Mouse (Mus musculus) gastrocnemius, postnatal 36 days (tissue): Measurements from ENCODE around the gene 9430038I01Rik. TPM values are rescaled to one million over a fixed set of nuclear protein-coding genes. Genes with fewer than 3 reads are reported as not detected.

Source experiments
- DNase-seq, 2 experiments: peaks; one replicate each; pipeline ENCODE4 v3.0.0; 2022
- intact Hi-C: fragments of 180-260 bp; cut with DNase I; formaldehyde crosslinking; loops from one replicate; pipeline ENCODE4 v1.15.1; 2025
- total RNA-seq, 2 experiments: library from RNA; stranded (reverse); gene quantifications; 2 replicates each; pipeline ENCODE4 v1.2.3; 2021

The 9430038I01Rik gene
- total RNA-seq, 2 experiments from 2014 or later = 4.1 to 4.8 TPM

DNA sequence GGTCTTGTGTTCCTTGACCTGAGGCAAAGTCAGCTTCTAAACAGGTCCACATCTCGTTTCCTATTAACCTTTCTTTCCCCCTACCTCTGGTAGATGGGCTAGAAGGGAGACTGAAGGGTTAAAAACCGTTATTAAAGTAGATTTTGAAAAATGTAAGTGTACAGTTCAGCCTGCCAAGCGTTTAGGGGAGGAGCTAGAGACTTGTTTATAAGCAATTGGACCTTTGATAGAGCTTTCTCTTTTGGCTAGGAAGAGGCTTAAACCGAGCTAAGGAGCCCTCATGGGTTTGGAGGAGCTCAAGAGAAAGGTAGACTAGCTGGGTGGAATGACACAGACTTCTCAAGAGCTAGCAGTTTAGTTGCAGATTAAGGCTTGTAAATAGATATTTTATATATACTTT lies 38.8 kb downstream of the 9430038I01Rik start:
- no peak for DNase-seq
- intact Hi-C loops = no loop called here

DNA sequence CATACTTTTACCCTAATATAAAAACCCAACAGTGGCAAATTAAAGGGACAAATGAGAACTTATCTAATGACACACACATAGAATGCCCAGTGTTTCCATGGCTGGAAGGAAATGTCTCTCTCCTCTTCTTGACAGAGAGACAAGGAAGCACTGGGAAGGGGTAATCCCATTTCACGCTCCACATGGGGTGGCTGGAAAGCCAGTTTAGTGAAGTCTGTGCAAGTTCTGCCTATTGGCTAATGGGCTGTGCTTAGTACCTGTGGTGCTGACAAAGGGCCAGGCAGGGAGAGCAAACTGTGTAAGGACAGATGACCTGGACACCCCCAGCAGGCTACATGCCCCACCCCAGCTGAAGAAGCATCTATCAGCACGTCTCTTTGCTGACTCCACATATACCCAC lies 40.4 kb downstream of the 9430038I01Rik start:
- intact Hi-C loops = no loop called here
- DNase-seq = no peak

DNA sequence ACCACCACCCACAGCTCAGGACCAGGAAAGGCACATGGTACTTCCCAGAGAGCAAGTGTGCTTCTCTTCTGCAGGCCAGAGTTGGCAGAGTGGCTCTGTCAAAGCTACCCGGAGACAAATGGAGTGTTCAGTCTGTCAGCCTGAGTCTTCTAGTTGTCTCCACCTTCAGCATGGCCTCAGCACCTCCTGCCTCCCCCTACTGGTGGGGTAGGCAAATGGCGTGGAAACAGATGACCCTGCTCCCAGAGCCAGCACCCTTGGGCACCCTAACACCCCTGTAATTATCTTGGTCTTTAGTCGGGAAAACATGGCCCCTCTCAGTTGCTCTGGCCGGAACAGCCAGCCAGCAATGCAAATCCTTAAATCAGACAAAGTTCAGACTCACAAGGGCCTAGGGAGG lies 43.8 kb downstream of the 9430038I01Rik start:
- intact Hi-C loops = no loop called here
- no peak for DNase-seq

DNA sequence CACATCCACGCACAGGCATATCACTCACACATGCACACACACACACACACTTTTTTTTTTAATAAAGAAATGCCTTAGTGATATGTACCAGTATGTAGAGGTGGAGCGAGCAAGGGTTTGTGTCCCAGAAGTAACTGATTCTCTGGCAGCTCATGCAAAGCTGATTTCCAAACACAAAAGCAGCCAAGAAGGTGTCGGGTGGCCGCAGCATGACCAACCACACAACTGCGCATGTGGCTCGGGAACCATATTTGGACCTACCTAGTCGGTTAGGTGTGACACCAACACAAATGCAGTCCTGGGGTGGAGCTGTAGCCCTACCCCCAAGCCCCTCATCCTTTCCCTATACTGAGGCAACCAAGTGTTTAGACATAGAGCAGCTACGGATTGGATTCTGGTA lies 45.5 kb downstream of the 9430038I01Rik start:
- no peak for DNase-seq
- intact Hi-C loops = no loop called here

DNA sequence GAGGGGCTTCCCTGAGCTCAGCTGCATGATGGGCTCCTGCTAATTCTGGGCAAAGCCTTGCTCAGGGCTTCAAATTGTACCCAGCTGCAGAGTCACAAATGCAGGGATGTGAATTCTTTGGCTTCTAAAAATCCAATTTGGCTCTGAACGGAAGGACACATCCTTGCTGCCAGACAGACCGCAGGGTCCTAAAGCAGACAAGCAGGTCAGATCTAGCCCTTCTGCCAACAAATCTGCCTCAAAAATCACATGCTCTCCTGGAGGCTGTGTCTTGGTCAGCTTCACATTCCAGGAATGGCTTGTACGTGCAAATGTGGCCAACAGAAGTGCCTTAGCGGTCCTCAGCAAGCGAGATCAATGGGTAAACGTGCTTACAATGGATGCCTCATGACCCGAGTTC lies 46.0 kb downstream of the 9430038I01Rik start:
- no peak for DNase-seq
- intact Hi-C loops = no loop called here

DNA sequence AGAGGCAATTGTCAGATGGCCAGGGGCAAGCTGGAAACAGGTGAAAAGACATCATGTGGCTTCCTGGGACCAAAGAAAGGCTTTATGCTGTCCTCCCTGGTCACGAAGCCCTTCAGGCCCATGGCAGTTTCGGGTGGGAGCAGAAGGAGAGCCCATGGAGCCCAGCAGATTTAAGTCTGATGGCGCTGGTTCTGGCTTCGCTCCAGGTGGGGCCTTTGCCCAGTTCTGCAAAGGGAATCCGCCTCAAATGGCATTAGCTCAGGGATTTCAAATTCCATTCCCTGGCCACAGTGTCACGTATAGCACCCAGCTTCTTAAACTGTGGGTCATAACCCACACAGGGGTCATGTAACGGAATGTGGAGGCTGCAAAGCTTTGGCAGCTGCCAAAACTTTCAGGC lies 63.7 kb downstream of the 9430038I01Rik start:
- intact Hi-C loops = no loop called here
- peak in 1 of 2 experiments; percentile 23 for DNase-seq

DNA sequence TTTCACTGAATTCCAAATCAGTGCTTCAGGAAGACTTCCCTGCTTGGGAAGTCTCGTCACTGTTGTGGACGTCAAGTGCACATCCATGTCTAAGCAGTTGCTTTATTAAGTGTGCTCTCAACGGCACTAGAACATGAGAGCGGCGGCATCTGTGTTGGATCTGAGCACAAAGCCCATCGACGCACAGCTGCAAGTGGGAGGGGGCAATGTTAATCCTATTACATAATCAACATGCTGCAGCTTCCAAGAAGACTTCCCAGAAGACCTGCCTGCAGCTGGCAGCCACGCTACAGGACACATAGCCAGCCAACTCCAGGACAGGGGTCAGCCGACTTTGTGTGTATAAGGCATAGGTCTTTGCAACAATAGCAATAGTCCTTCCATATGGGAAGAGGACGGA lies 64.5 kb downstream of the 9430038I01Rik start:
- intact Hi-C loops = no loop called here

DNA sequence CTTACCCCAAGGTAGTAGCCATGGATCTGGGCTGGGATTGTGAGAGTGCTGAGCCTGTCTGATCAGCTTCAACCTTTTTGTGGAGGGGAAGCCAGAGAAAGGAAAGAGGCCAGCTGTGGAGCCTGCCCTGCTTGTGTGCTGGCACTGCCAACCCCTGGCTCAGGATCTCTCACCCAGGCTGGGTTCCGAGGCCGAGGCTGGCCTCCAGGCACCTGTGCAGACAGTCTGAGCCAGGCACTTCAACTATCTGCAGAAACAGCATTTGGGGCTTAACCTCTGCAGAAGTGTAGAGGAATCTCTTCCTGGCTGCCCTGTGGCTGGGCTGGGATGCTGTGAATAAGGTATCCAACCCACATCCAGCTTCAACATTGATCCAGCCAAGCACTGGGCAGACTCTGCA lies 76.6 kb downstream of the 9430038I01Rik start:
- no peak for DNase-seq
- intact Hi-C loops = no loop called here

More for the DNA sequence above, 64.5 kb downstream of the 9430038I01Rik start:
- peak; percentile 35 to 38 for DNase-seq

Other genes with a start within 250 kb of the 9430038I01Rik start
- 1 to 10 TPM; 7.1 to 7.6 TPM for gene Ebf3, start 96.3 kb downstream of the 9430038I01Rik start, total RNA-seq
- 100 to 1,000 TPM; 105 to 109 TPM for gene Glrx3, start 26.9 kb upstream of the 9430038I01Rik start, total RNA-seq